Comparison of ENCODE assay signal across 9 mouse cellular contexts in the genomic region with DNA sequence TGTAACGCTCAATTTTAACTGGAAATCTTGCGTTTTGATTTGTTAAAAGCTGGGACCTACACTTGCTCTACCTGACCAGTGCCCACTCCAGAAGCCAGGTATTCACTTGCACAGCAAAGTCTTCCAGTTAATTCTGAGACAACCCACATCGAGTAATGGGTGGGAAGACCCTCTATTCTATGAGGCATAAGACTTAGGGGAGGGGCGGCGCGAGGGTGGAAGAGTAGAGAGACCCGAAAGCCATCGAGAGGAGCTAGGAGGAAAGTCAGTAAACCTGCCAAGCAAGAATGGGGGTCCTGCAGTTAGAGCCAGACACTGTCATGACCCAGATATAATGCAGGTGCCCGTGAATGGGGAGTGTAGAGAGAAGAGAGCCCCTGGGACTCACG.
DNase-seq lines count a peak whose midpoint lies in the region; ATAC-seq lines count a peak whose summit lies in the region.
"Had no signal": no experiment of that assay in that cellular context is flagged by ENCODE, and none has a peak within 500 bp of the region (broad histone marks: within the 10 kb centered on the region; RNA-seq: fewer than 3 reads in every experiment).

No protein-coding gene starts in this region.

- H3K4me2 ChIP-seq in embryonic facial prominence, embryonic 12.5 days (replicated peaks), result peak overlapping the region; percentile 42; the same call in 1 of the 2 replicates
- H3K4me2 ChIP-seq in liver, embryonic 11.5 days, result peak overlapping the region; percentile 54; the same call in 1 of the 2 replicates
- H3K4me2 ChIP-seq in forebrain, embryonic 16.5 days (ENCODE audit: low read length), result peak overlapping the region; percentile 74; the same call in 1 of the 2 replicates
- H3K4me2 ChIP-seq in midbrain, embryonic 15.5 days, result peak overlapping the region; percentile 70

- 44% methylated on average over 10 of the region's 10 CpGs for WGBS in embryonic facial prominence, embryonic 12.5 days
- 57% methylated on average over 10 of the region's 10 CpGs for WGBS in embryonic facial prominence, embryonic 10.5 days
- WGBS in liver, embryonic 11.5 days, result 62% methylated on average over 10 of the region's 10 CpGs
- WGBS in forebrain, embryonic 16.5 days, result 45% methylated on average over 10 of the region's 10 CpGs
- 57% methylated on average over 10 of the region's 10 CpGs for WGBS in midbrain, embryonic 15.5 days

- H3K36me3 ChIP-seq in embryonic facial prominence, embryonic 12.5 days, result peaks cover 12% of the 10 kb centered on the region; the same call in 1 of the 2 replicates
- H3K36me3 ChIP-seq in embryonic facial prominence, embryonic 10.5 days (replicated peaks), result peaks cover 26% of the 10 kb centered on the region
- H3K36me3 ChIP-seq in liver, embryonic 11.5 days (ENCODE audit: control insufficient read depth, insufficient read depth, low read length), result no peaks in the 10 kb centered on the region
- H3K36me3 ChIP-seq in forebrain, embryonic 16.5 days (ENCODE audit: control insufficient read depth, insufficient read depth), result no peaks in the 10 kb centered on the region
- no peaks in the 10 kb centered on the region for H3K36me3 ChIP-seq in midbrain, embryonic 15.5 days (replicated peaks)

- H3K27ac ChIP-seq in embryonic facial prominence, embryonic 12.5 days, result no peak overlapping the region
- H3K27ac ChIP-seq in embryonic facial prominence, embryonic 10.5 days (replicated peaks), result no peak overlapping the region
- no peak overlapping the region for H3K27ac ChIP-seq in liver, embryonic 11.5 days (ENCODE audit: low read depth, low read length)
- no peak overlapping the region for H3K27ac ChIP-seq in forebrain, embryonic 16.5 days (ENCODE audit: low read length)
- H3K27ac ChIP-seq in midbrain, embryonic 15.5 days, result no peak overlapping the region
- H3K27ac ChIP-seq: macrophage had no signal

- H3K27me3 ChIP-seq in embryonic facial prominence, embryonic 12.5 days, result no peaks in the 10 kb centered on the region
- H3K27me3 ChIP-seq in embryonic facial prominence, embryonic 10.5 days (replicated peaks; ENCODE audit: low read depth, poor library complexity, severe bottlenecking), result no peaks in the 10 kb centered on the region
- no peaks in the 10 kb centered on the region for H3K27me3 ChIP-seq in liver, embryonic 11.5 days (replicated peaks; ENCODE audit: control insufficient read depth, insufficient read depth, low read length)
- no peaks in the 10 kb centered on the region for H3K27me3 ChIP-seq in forebrain, embryonic 16.5 days (replicated peaks; ENCODE audit: control insufficient read depth, insufficient read depth, low read length)
- H3K27me3 ChIP-seq in midbrain, embryonic 15.5 days (replicated peaks), result no peaks in the 10 kb centered on the region

- no peak for DNase-seq in embryonic facial prominence, embryonic 10.5 days (ENCODE audit: low spot score)
- DNase-seq in liver, embryonic 11.5 days (ENCODE audit: low spot score), result no peak
- DNase-seq in liver, result no peak
- DNase-seq in adrenal gland, adult 2 months, result no peak
- DNase-seq in urinary bladder, adult 18-20 months (ENCODE audit: low spot score in 2 of 2), result no peak

- no peak overlapping the region for H3K9ac ChIP-seq in embryonic facial prominence, embryonic 12.5 days
- H3K9ac ChIP-seq in liver, embryonic 11.5 days (ENCODE audit: low read depth, low read length), result no peak overlapping the region
- H3K9ac ChIP-seq in forebrain, embryonic 16.5 days (replicated peaks; ENCODE audit: low read depth, low read length), result no peak overlapping the region; the same call in 1 of the 2 replicates
- no peak overlapping the region for H3K9ac ChIP-seq in midbrain, embryonic 15.5 days

- H3K4me1 ChIP-seq in embryonic facial prominence, embryonic 12.5 days, result no peaks in the 10 kb centered on the region; the same call in 1 of the 2 replicates
- H3K4me1 ChIP-seq in embryonic facial prominence, embryonic 10.5 days, result peaks cover 12% of the 10 kb centered on the region
- H3K4me1 ChIP-seq in liver, embryonic 11.5 days (replicated peaks; ENCODE audit: control insufficient read depth, insufficient read depth, low read length), result peaks cover 5% of the 10 kb centered on the region
- H3K4me1 ChIP-seq in forebrain, embryonic 16.5 days (replicated peaks; ENCODE audit: control insufficient read depth, insufficient read depth, low read length), result peaks cover 18% of the 10 kb centered on the region
- H3K4me1 ChIP-seq in midbrain, embryonic 15.5 days, result peaks cover 20% of the 10 kb centered on the region

- no peak for ATAC-seq in embryonic facial prominence, embryonic 12.5 days (ENCODE audit: insufficient number of reproducible peaks, insufficient read depth, low FRiP score, low TSS enrichment)
- no peak for ATAC-seq in liver, embryonic 11.5 days (replicated peaks; ENCODE audit: low FRiP score)
- peak; percentile 18 for ATAC-seq in forebrain, embryonic 16.5 days
- ATAC-seq in midbrain, embryonic 15.5 days (replicated peaks), result peak; percentile 31

- H3K9me3 ChIP-seq in embryonic facial prominence, embryonic 12.5 days, result no peaks in the 10 kb centered on the region
- H3K9me3 ChIP-seq in embryonic facial prominence, embryonic 10.5 days, result no peaks in the 10 kb centered on the region
- H3K9me3 ChIP-seq in liver, embryonic 11.5 days (ENCODE audit: control insufficient read depth, low read length), result no peaks in the 10 kb centered on the region
- no peaks in the 10 kb centered on the region for H3K9me3 ChIP-seq in forebrain, embryonic 16.5 days (ENCODE audit: control insufficient read depth, low read length)
- no peaks in the 10 kb centered on the region for H3K9me3 ChIP-seq in midbrain, embryonic 15.5 days

- no peak overlapping the region for H3K4me3 ChIP-seq in embryonic facial prominence, embryonic 12.5 days
- no peak overlapping the region for H3K4me3 ChIP-seq in embryonic facial prominence, embryonic 10.5 days
- H3K4me3 ChIP-seq in liver, embryonic 11.5 days (ENCODE audit: low read depth, low read length), result no peak overlapping the region
- H3K4me3 ChIP-seq in forebrain, embryonic 16.5 days (replicated peaks; ENCODE audit: low read length), result no peak overlapping the region; the same call in 1 of the 2 replicates
- H3K4me3 ChIP-seq in midbrain, embryonic 15.5 days, result peak overlapping the region; percentile 38; the same call in 1 of the 2 replicates

Comparison
In these comparisons a context has a peak if more than half of its experiments do, and no peak if none do; other contexts are left out.
1. ATAC-seq: peak in forebrain, embryonic 16.5 days (single experiment) and midbrain, embryonic 15.5 days (single experiment); none in embryonic facial prominence, embryonic 12.5 days (single experiment) and liver, embryonic 11.5 days (single experiment).
2. Peak in every context shown above with its lines, with median percentiles within 50 percentile points of each other: H3K4me2 ChIP-seq.